Mouse (Mus musculus): ENCODE measurements around the gene Cd81. TPM values are rescaled to one million over a fixed set of nuclear protein-coding genes. Genes with fewer than 3 reads are reported as not detected.

The Cd81 gene
- polyA plus RNA-seq, 1 experiment = 684 TPM

DNA sequence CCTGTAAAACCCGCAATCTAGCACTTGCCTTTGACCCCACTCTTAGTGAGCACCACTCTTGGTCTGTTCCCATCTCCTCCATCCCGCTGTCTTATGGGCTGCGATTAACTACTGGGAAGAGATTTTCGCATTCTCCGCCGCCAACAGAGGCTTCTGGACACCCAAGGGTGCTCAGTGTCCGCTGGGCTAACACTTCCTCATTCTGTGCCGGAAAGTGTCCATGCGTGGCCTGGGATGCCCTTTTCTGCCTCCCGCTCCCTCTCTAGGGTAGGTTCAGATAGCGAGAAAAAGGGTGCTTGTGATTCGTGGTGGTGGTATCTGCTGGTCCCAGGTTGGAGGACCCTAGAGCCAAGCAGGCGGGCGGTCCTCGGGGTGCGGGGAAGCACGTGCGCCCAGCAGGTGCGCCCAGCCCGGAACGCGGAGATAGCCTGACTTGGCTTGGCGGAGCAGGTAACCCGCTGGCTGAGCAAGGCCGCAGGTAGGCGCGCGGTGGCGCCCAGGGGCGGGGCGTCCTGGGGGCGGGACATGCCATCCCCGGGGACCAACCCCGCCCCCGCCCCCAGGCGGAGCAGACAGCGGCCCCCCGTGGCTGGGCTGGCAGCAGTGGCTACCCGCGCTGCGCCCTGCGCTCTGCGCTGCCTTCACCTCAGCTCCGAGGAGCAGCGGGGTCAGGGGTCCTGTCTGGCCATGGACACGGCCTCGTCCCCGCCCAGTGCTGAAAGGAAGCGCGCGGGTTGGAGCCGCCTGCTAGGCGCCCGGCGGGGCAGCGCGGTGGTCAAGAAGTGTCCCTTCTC lies 54.3 kb downstream of the Cd81 start:
- TF ChIP-seq POLR2A (IDR thresholded peaks at IDR 0.05; ENCODE audit: low read depth, low read length) = no peak
- TF ChIP-seq CTCF (IDR thresholded peaks at IDR 0.05; ENCODE audit: borderline replicate concordance, insufficient read depth, low read length) = no peak
- Histone ChIP-seq H3K4me3 (ENCODE audit: insufficient read depth, low read length) (no peak overlapping the region), H3K4me1 (ENCODE audit: control insufficient read depth, insufficient read depth, low read length) (no peaks in the 10 kb centered on the region), H3K27ac (ENCODE audit: insufficient read depth, low read length) (no peak overlapping the region)

DNA sequence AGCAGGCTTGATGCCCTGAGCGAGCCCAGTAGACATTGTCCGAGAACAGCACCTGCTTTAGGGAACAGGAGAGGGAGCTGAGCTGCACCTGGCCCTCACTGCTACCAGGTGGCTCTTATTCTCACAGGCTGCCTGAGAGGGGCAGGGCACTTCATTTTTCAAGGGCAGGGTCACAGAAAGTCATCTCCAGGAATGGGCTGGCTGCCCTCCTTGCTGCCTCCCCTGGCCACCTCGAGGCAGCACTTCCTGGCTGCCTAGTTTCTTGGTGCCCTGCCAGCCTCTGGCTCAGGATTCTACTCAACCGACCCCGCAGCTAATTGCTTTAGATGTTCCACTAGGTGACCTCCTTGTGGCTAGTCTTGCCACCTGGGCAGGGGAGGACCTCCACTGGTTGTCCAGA lies 55.7 kb downstream of the Cd81 start:
- H3K27ac ChIP-seq (ENCODE audit: insufficient read depth, low read length) = no peak overlapping the region
- TF ChIP-seq CTCF (IDR thresholded peaks at IDR 0.05; ENCODE audit: borderline replicate concordance, insufficient read depth, low read length) (no peak), POLR2A (IDR thresholded peaks at IDR 0.05; ENCODE audit: low read depth, low read length) (no peak)

DNA sequence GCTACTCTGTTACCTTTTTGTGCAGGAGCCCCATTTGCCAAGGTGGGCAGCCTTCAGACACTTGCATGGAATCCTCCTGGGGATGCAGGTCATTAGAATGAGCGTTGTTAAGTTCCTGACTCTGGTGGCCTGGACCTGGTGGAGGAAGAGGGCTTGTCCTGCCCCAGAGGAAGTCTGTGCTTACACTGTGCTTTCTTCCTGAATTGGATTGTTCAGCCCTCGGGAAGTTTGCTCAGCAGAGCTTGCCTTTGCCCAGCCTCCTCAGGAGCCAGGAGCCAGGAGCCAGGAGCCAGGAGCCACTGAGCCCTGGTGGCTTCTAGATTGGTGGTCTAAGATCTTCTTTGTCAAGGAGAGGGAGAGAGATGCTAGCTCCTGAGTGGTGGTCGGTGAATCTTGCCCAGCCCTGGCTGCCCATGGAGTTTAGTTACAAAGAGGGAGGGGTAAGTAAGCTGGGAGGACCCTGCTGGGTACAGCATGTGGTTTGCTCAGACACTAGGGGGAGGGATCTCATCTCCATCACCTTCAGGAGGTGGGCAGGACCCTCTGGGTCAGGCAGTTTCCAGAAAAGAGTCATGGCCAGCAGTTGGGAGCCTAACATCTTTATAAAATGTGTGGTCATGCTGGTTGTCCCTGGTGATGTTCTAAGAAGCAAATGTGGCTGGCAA lies 56.6 kb downstream of the Cd81 start:
- H3K27ac ChIP-seq (ENCODE audit: insufficient read depth, low read length) = no peak overlapping the region
- H3K4me3 ChIP-seq (ENCODE audit: insufficient read depth, low read length) = no peak overlapping the region
- no peaks in the 10 kb centered on the region for H3K4me1 ChIP-seq (ENCODE audit: control insufficient read depth, insufficient read depth, low read length)
- TF ChIP-seq POLR2A (IDR thresholded peaks at IDR 0.05; ENCODE audit: low read depth, low read length) = no peak
- no peak for TF ChIP-seq CTCF (IDR thresholded peaks at IDR 0.05; ENCODE audit: borderline replicate concordance, insufficient read depth, low read length)

More for the DNA sequence above, 55.7 kb downstream of the Cd81 start:
- no peaks in the 10 kb centered on the region for H3K4me1 ChIP-seq (ENCODE audit: control insufficient read depth, insufficient read depth, low read length)
- no peak overlapping the region for H3K4me3 ChIP-seq (ENCODE audit: insufficient read depth, low read length)

GRCm38 (mm10) chr7:143109696-143110095 lies 57.2 kb downstream of the Cd81 start:
- H3K27ac ChIP-seq (ENCODE audit: insufficient read depth, low read length) = no peak overlapping the region
- no peak for TF ChIP-seq POLR2A (IDR thresholded peaks at IDR 0.05; ENCODE audit: low read depth, low read length)
- no peak for TF ChIP-seq CTCF (IDR thresholded peaks at IDR 0.05; ENCODE audit: borderline replicate concordance, insufficient read depth, low read length)

GRCm38 (mm10) chr7:143110803-143111202 lies 58.3 kb downstream of the Cd81 start:
- H3K4me3 ChIP-seq (ENCODE audit: insufficient read depth, low read length) = no peak overlapping the region
- TF ChIP-seq CTCF (IDR thresholded peaks at IDR 0.05; ENCODE audit: borderline replicate concordance, insufficient read depth, low read length) (no peak), POLR2A (IDR thresholded peaks at IDR 0.05; ENCODE audit: low read depth, low read length) (no peak)
- H3K27ac ChIP-seq (ENCODE audit: insufficient read depth, low read length) = no peak overlapping the region
- H3K4me1 ChIP-seq (ENCODE audit: control insufficient read depth, insufficient read depth, low read length) = no peaks in the 10 kb centered on the region

More at GRCm38 (mm10) chr7:143109696-143110095, 57.2 kb downstream of the Cd81 start:
- no peak overlapping the region for H3K4me3 ChIP-seq (ENCODE audit: insufficient read depth, low read length)
- no peaks in the 10 kb centered on the region for H3K4me1 ChIP-seq (ENCODE audit: control insufficient read depth, insufficient read depth, low read length)

DNA sequence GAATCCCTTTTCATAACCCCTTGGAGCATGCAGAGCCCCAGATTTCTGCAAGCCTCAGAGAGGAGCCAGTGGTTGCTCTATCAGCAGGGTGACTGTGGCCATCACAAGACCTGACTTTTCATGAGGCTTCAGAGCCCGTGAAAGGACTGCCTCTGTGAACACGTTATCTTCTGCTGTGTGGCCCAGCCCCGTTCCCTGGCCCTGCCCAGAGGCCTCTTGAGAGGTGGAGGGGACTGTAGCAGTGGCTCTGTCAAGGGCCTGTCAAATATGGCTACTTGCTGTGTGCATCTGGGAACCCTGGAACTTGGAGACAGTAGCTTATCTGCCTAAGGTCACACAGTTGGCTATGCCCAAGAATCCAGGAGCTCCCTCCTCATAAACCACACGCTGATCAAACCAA lies 59.2 kb downstream of the Cd81 start:
- H3K27ac ChIP-seq (ENCODE audit: insufficient read depth, low read length) = no peak overlapping the region
- TF ChIP-seq POLR2A (IDR thresholded peaks at IDR 0.05; ENCODE audit: low read depth, low read length) = no peak
- TF ChIP-seq CTCF (IDR thresholded peaks at IDR 0.05; ENCODE audit: borderline replicate concordance, insufficient read depth, low read length) = no peak
- no peak overlapping the region for H3K4me3 ChIP-seq (ENCODE audit: insufficient read depth, low read length)
- no peaks in the 10 kb centered on the region for H3K4me1 ChIP-seq (ENCODE audit: control insufficient read depth, insufficient read depth, low read length)

DNA sequence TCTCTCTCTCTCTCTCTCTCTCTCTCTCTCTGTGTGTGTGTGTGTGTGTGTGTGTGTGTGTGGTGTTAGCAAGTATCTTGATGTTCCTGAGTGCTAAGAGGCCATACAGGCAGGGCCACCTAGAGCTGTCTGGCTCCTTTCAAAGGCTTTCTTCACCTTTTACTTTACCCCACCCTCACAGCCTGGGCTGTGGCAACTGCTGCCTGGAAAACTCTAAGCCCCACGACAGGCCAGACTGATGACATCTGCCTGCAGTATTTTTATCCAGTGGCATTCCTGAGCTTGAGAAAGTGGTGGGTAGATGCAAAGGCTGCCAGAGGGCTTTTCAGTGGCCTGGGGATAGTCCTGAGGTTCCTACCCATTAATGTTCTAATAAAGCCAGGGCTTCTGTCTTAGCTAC lies 59.9 kb downstream of the Cd81 start:
- Histone ChIP-seq H3K27ac (ENCODE audit: insufficient read depth, low read length) (no peak overlapping the region), H3K4me3 (ENCODE audit: insufficient read depth, low read length) (no peak overlapping the region), H3K4me1 (ENCODE audit: control insufficient read depth, insufficient read depth, low read length) (no peaks in the 10 kb centered on the region)
- TF ChIP-seq POLR2A (IDR thresholded peaks at IDR 0.05; ENCODE audit: low read depth, low read length) (no peak), CTCF (IDR thresholded peaks at IDR 0.05; ENCODE audit: borderline replicate concordance, insufficient read depth, low read length) (no peak)

GRCm38 (mm10) chr7:143114773-143115172 lies 62.2 kb downstream of the Cd81 start:
- no peak for TF ChIP-seq CTCF (IDR thresholded peaks at IDR 0.05; ENCODE audit: borderline replicate concordance, insufficient read depth, low read length)
- TF ChIP-seq POLR2A (IDR thresholded peaks at IDR 0.05; ENCODE audit: low read depth, low read length) = no peak
- Histone ChIP-seq H3K27ac (ENCODE audit: insufficient read depth, low read length) (no peak overlapping the region), H3K4me3 (ENCODE audit: insufficient read depth, low read length) (no peak overlapping the region), H3K4me1 (ENCODE audit: control insufficient read depth, insufficient read depth, low read length) (0 out of 2 replicates have a peak, but pooled peaks cover 3% of the 10 kb centered on the region)

DNA sequence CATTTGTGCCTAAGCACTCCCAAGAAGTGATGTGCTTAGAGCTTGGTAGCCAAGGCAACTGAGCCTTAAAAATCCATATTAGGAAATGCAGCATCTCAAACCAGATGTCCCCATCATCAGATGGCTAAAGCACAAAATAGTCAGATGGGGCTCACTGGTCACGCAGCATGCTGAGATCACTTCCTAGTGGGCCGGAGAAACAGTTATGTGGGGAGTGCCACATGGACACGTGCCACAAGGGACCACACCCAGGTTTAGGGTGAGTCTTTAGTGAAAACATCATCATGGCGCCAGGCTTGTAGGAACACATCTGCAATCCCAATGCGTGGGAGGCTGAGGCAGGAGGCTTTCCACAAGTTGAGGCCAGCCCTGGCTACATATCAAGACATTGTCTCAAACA lies 64.0 kb downstream of the Cd81 start:
- H3K4me1 ChIP-seq (ENCODE audit: control insufficient read depth, insufficient read depth, low read length) = 0 out of 2 replicates have a peak, but pooled peaks cover 8% of the 10 kb centered on the region
- TF ChIP-seq POLR2A (IDR thresholded peaks at IDR 0.05; ENCODE audit: low read depth, low read length) (no peak), CTCF (IDR thresholded peaks at IDR 0.05; ENCODE audit: borderline replicate concordance, insufficient read depth, low read length) (no peak)

More for the DNA sequence above, 64.0 kb downstream of the Cd81 start:
- H3K4me3 ChIP-seq (ENCODE audit: insufficient read depth, low read length) = no peak overlapping the region
- no peak overlapping the region for H3K27ac ChIP-seq (ENCODE audit: insufficient read depth, low read length)

Other genes starting within 250 kb of the Cd81 start
- not detected in 2 replicates for gene Th, start 121.6 kb upstream of the Cd81 start, polyA plus RNA-seq (2011; ENCODE audit: insufficient read length, low read depth, missing spikeins)
- not detected in 2 replicates for gene Ascl2, start 83.5 kb upstream of the Cd81 start, polyA plus RNA-seq (2011; ENCODE audit: insufficient read length, low read depth, missing spikeins)
- gene Tspan32, start 47.7 kb upstream of the Cd81 start, polyA plus RNA-seq (2011; ENCODE audit: insufficient read length, low read depth, missing spikeins) = not detected in 2 replicates
- gene Tssc4, start 16.5 kb downstream of the Cd81 start, polyA plus RNA-seq (2011; ENCODE audit: insufficient read length, low read depth, missing spikeins) = 35.9 and 38.8 TPM in 2 replicates
- gene Trpm5, start 41.9 kb downstream of the Cd81 start, polyA plus RNA-seq (2011; ENCODE audit: insufficient read length, low read depth, missing spikeins) = 0.47 TPM in 1 of 2 replicates, not detected in the other
- not detected in 2 replicates for gene Kcnq1, start 53.6 kb downstream of the Cd81 start, polyA plus RNA-seq (2011; ENCODE audit: insufficient read length, low read depth, missing spikeins)

Data from embryonic fibroblast, embryonic 13.5 days (primary cell).